Mouse (Mus musculus) macrophage (primary cell): ENCODE measurements around the gene Gipr. TPM values are rescaled to one million over a fixed set of nuclear protein-coding genes. Genes with fewer than 3 reads are reported as not detected.

Experiments used
- H3K27ac ChIP-seq: fragments of 350-480 bp; formaldehyde crosslinking; 2 replicates; pipeline ENCODE4 v1.9.0; 2021
- H3K36me3 ChIP-seq: fragments of 350-480 bp; formaldehyde crosslinking; 2 replicates; pipeline ENCODE4 v1.9.0; 2021; ENCODE audit errors: inconsistent target
- H3K4me3 ChIP-seq: fragments of 350-480 bp; formaldehyde crosslinking; 2 replicates; pipeline ENCODE4 v1.9.0; 2021; ENCODE audit errors: inconsistent target
- H3K79me2 ChIP-seq: fragments of 350-480 bp; formaldehyde crosslinking; 2 replicates; pipeline ENCODE4 v1.9.0; 2021; ENCODE audit errors: inconsistent target
- WGBS: methylation state at CpG from one replicate; pipeline ENCODE4 v1.1.7; 2026; ENCODE audit warnings: inconsistent platforms; ENCODE audit not compliant: missing documents; 5-methylcytosine and 5-hydroxymethylcytosine counted together
- polyA plus RNA-seq: library from polyadenylated mRNA; stranded (reverse); fragments of 250-400 nt; gene quantifications from 3 replicates; pipeline ENCODE4 v1.2.4, GENCODE M21; 2018; ENCODE audit warnings: inconsistent platforms

Gene Gipr
- polyA plus RNA-seq, 1 experiment from 2014 or later, result not detected

- Histone ChIP-seq H3K4me3 (peak overlapping the region; percentile 96), H3K36me3 (peaks cover 12% of the 10 kb centered on the region; the same call in 1 of the 2 replicates), H3K79me2 (peaks cover 16% of the 10 kb centered on the region), H3K27ac (0 out of 2 replicates have a peak overlapping the region, but pooled peaks have one; percentile 21)
- 13% methylated on average over 20 of the region's 20 CpGs for WGBS
Measured at GRCm38 (mm10) chr7:19148180-19148874, 17.6 kb downstream of the Gipr start.

- H3K4me3 ChIP-seq, result no peak overlapping the region
- WGBS, result 24% methylated on average over 5 of the region's 6 CpGs
- peaks cover 5% of the 10 kb centered on the region; the same call in 1 of the 2 replicates for H3K36me3 ChIP-seq
- H3K27ac ChIP-seq, result no peak overlapping the region
- H3K79me2 ChIP-seq, result peaks cover 16% of the 10 kb centered on the region
Measured at GRCm38 (mm10) chr7:19147497-19148045, 18.4 kb downstream of the Gipr start.

GRCm38 (mm10) chr7:19146793-19147192 is 19.1 kb downstream of the Gipr start:
- no peak overlapping the region for H3K27ac ChIP-seq
- H3K4me3 ChIP-seq, result no peak overlapping the region
- H3K79me2 ChIP-seq, result peaks cover 16% of the 10 kb centered on the region
- H3K36me3 ChIP-seq, result no peaks in the 10 kb centered on the region
- 91% methylated on average over 10 of the region's 10 CpGs for WGBS

- 75% methylated on average over 4 of the region's 5 CpGs for WGBS
- H3K4me3 ChIP-seq, result no peak overlapping the region
- peaks cover 43% of the 10 kb centered on the region; the same call in 1 of the 2 replicates for H3K36me3 ChIP-seq
- H3K27ac ChIP-seq, result no peak overlapping the region
- peaks cover 28% of the 10 kb centered on the region for H3K79me2 ChIP-seq
Measured at GRCm38 (mm10) chr7:19137380-19137779, 28.5 kb downstream of the Gipr start.

GRCm38 (mm10) chr7:19136673-19137334 is 29.1 kb downstream of the Gipr start:
- peaks cover 34% of the 10 kb centered on the region for H3K79me2 ChIP-seq
- H3K4me3 ChIP-seq, result no peak overlapping the region
- H3K36me3 ChIP-seq, result peaks cover 43% of the 10 kb centered on the region; the same call in 1 of the 2 replicates
- WGBS, result 95% methylated on average over 38 of the region's 38 CpGs
- no peak overlapping the region for H3K27ac ChIP-seq

GRCm38 (mm10) chr7:19136168-19136567 is 29.8 kb downstream of the Gipr start:
- Histone ChIP-seq H3K79me2 (peaks cover 35% of the 10 kb centered on the region), H3K4me3 (no peak overlapping the region), H3K27ac (no peak overlapping the region), H3K36me3 (peaks cover 42% of the 10 kb centered on the region; the same call in 1 of the 2 replicates)
- 98% methylated on average over 13 of the region's 13 CpGs for WGBS

GRCm38 (mm10) chr7:19131324-19131848 is 34.5 kb downstream of the Gipr start:
- peak overlapping the region; percentile 17 for H3K4me3 ChIP-seq
- peaks cover 10% of the 10 kb centered on the region; the same call in 1 of the 2 replicates for H3K36me3 ChIP-seq
- H3K27ac ChIP-seq, result 0 out of 2 replicates have a peak overlapping the region, but pooled peaks have one; percentile 27
- under 1% methylated on average over 39 of the region's 39 CpGs for WGBS
- peaks cover 63% of the 10 kb centered on the region for H3K79me2 ChIP-seq

GRCm38 (mm10) chr7:19130657-19131056 is 35.3 kb downstream of the Gipr start:
- WGBS, result 32% methylated on average over 4 of the region's 4 CpGs
- no peak overlapping the region for H3K27ac ChIP-seq
- peaks cover 69% of the 10 kb centered on the region for H3K79me2 ChIP-seq
- peaks cover 5% of the 10 kb centered on the region; the same call in 1 of the 2 replicates for H3K36me3 ChIP-seq
- H3K4me3 ChIP-seq, result peak overlapping the region; percentile 17; the same call in 1 of the 2 replicates

GRCm38 (mm10) chr7:19129396-19129795 is 36.5 kb downstream of the Gipr start:
- 97% methylated on average over 5 of the region's 5 CpGs for whole genome bisulfite sequencing
- Histone ChIP-seq H3K27ac (no peak overlapping the region), H3K36me3 (no peaks in the 10 kb centered on the region; the same call in 1 of the 2 replicates), H3K4me3 (no peak overlapping the region), H3K79me2 (peaks cover 71% of the 10 kb centered on the region)

GRCm38 (mm10) chr7:19127744-19128143 is 38.2 kb downstream of the Gipr start:
- Histone ChIP-seq H3K27ac (no peak overlapping the region), H3K4me3 (no peak overlapping the region), H3K36me3 (no peaks in the 10 kb centered on the region; the same call in 1 of the 2 replicates), H3K79me2 (peaks cover 72% of the 10 kb centered on the region)
- 96% methylated on average over 5 of the region's 5 CpGs for WGBS

GRCm38 (mm10) chr7:19124713-19125112 is 41.2 kb downstream of the Gipr start:
- 91% methylated on average over 6 of the region's 6 CpGs for WGBS
- Histone ChIP-seq H3K27ac (no peak overlapping the region), H3K36me3 (no peaks in the 10 kb centered on the region; the same call in 1 of the 2 replicates), H3K4me3 (no peak overlapping the region), H3K79me2 (peaks cover 91% of the 10 kb centered on the region)

GRCm38 (mm10) chr7:19121686-19122085 is 44.2 kb downstream of the Gipr start:
- WGBS, result 91% methylated on average over 4 of the region's 4 CpGs
- no peak overlapping the region for H3K4me3 ChIP-seq

GRCm38 (mm10) chr7:19119631-19120429 is 46.1 kb downstream of the Gipr start, which contains the start of gene Fbxo46:
Gene Fbxo46, plus strand, starts transcription at chr7:19119859.
- H3K27ac ChIP-seq, result peak within 1 kb of the TSS; percentile 53
- H3K36me3 ChIP-seq, result no peaks in the 10 kb centered on the region
- peaks cover 51% of the 10 kb centered on the region for H3K79me2 ChIP-seq
- WGBS, result 1% methylated on average over 34 of the region's 34 CpGs
- H3K4me3 ChIP-seq, result peak within 1 kb of the TSS; percentile 99

More at GRCm38 (mm10) chr7:19121686-19122085, 44.2 kb downstream of the Gipr start:
- Histone ChIP-seq H3K27ac (no peak overlapping the region), H3K36me3 (no peaks in the 10 kb centered on the region; the same call in 1 of the 2 replicates), H3K79me2 (peaks cover 66% of the 10 kb centered on the region)

- 92% methylated on average over 7 of the region's 8 CpGs for WGBS
- Histone ChIP-seq H3K27ac (no peak overlapping the region), H3K36me3 (no peaks in the 10 kb centered on the region), H3K79me2 (peaks cover 44% of the 10 kb centered on the region), H3K4me3 (no peak overlapping the region)
Measured at GRCm38 (mm10) chr7:19119083-19119482, 46.8 kb downstream of the Gipr start.
